Mouse (Mus musculus) liver, adult 2 months (tissue): ENCODE results near the gene Pip4k2b.

Source experiments
- CTCF ChIP-seq: fragments of 200-500 bp; IDR thresholded peaks from 2 replicates; pipeline ENCODE4 v1.5.1; 2011; ENCODE audit warnings: low read depth, low read length, control low read depth
- POLR2A ChIP-seq: fragments of 200-500 bp; IDR thresholded peaks from 2 replicates; pipeline ENCODE4 v1.6.1; 2011; ENCODE audit warnings: low read length, control low read depth; ENCODE audit not compliant: insufficient read depth; ENCODE audit errors: extremely low read depth

DNA sequence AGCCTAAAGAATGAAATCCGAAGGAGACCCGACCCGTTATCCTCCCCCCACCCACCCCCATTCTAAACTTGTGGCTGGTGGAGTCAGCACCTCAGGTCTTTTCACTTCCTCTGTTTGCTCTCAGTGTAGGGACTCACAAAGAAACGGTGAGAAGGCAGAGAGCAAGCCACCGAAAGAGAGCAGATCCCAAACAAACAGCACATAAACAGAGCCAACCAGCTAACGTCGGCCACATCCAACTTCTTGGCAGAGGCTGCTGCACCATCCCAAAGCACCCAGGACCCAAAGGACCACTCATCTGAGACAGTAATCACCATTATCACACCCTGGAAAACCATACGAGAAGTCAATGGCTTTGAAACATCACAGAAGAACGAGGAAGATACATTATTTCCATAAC is 1.1 kb downstream of the Pip4k2b start:
- no peak for TF ChIP-seq POLR2A
- no peak for TF ChIP-seq CTCF
